Mouse (Mus musculus): ENCODE data around the gene Tmsb4x. TPM values are rescaled to one million over a fixed set of nuclear protein-coding genes. Genes with fewer than 3 reads are reported as not detected.

Gene Tmsb4x
- polyA plus RNA-seq, 1 experiment, result 583 TPM

DNA sequence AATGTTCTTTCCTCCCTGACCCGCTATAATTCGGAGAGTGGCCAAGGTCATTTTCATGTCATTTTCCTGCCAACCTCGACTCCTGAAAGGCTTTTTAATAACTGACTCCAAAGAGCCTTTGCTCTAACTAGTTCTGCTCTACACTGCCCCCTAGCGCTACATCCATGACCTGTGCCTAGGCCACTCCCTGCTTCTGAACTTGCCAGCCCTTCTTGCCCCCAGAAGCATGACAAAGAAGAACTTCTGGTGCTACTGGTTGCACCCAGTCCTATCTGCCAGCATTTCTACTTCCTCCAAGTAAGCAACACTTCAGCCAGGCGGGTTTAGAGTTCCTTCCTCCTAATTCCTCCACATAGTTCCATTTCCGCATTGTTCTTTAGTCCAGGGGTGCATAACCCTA lies 20.1 kb upstream of the Tmsb4x start:
- Histone ChIP-seq H3K4me3 (ENCODE audit: control insufficient read depth, insufficient read depth, low read length) (no peak overlapping the region), H3K4me1 (replicated peaks; ENCODE audit: control insufficient read depth, insufficient read depth, low read length) (peaks cover 43% of the 10 kb centered on the region), H3K27ac (ENCODE audit: control insufficient read depth, insufficient read depth, low read length) (no peak overlapping the region), H3K36me3 (ENCODE audit: control insufficient read depth, insufficient read depth, low read length) (no peaks in the 10 kb centered on the region), H3K27me3 (ENCODE audit: control insufficient read depth, insufficient read depth, low read length) (no peaks in the 10 kb centered on the region)
- no peak for TF ChIP-seq CTCF (IDR thresholded peaks at IDR 0.05; ENCODE audit: borderline replicate concordance, control insufficient read depth, extremely low read depth, insufficient read depth, low read length, poor library complexity)
- TF ChIP-seq POLR2A (IDR thresholded peaks at IDR 0.05; ENCODE audit: control insufficient read depth, extremely low read depth, insufficient read depth, low read length, poor library complexity), result no peak
- 51% methylated on average over 6 of the region's 6 CpGs for WGBS
- DNase-seq, result peak; percentile 72

DNA sequence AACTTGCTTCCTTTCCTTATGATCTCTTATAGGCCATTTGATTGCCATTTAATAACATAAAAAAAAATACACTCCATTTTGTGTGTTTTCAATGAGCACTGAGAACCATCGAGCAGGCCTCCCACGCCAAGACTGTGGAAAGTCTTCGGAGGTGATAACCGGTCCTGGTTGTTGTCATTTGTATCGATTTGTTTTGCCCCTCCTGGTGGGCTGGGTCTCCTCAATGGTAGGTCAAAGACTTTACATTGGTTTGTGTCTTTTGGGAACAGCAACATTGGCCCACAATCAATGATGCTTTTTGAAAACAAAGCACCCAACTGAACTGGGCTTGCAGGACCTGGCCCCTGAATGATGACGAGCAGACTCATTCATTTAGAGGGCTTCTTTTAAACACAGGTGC lies 18.6 kb upstream of the Tmsb4x start:
- peak overlapping the region; percentile 100 for H3K27ac ChIP-seq (ENCODE audit: control insufficient read depth, insufficient read depth, low read length)
- no peak for TF ChIP-seq POLR2A (IDR thresholded peaks at IDR 0.05; ENCODE audit: control insufficient read depth, extremely low read depth, insufficient read depth, low read length, poor library complexity)
- TF ChIP-seq CTCF (IDR thresholded peaks at IDR 0.05; ENCODE audit: borderline replicate concordance, control insufficient read depth, extremely low read depth, insufficient read depth, low read length, poor library complexity), result no peak

GRCm38 (mm10) chrX:167227138-167227537 lies 18.0 kb upstream of the Tmsb4x start:
- peak; percentile 58 for DNase-seq
- peak overlapping the region; percentile 100 for H3K27ac ChIP-seq (ENCODE audit: control insufficient read depth, insufficient read depth, low read length)
- no peaks in the 10 kb centered on the region for H3K27me3 ChIP-seq (ENCODE audit: control insufficient read depth, insufficient read depth, low read length)
- 8% methylated on average over 7 of the region's 7 CpGs for WGBS
- TF ChIP-seq POLR2A (IDR thresholded peaks at IDR 0.05; ENCODE audit: control insufficient read depth, extremely low read depth, insufficient read depth, low read length, poor library complexity) (no peak), CTCF (IDR thresholded peaks at IDR 0.05; ENCODE audit: borderline replicate concordance, control insufficient read depth, extremely low read depth, insufficient read depth, low read length, poor library complexity) (no peak)
- H3K4me3 ChIP-seq (ENCODE audit: control insufficient read depth, insufficient read depth, low read length), result peak overlapping the region; percentile 35
- no peaks in the 10 kb centered on the region for H3K36me3 ChIP-seq (ENCODE audit: control insufficient read depth, insufficient read depth, low read length)
- peaks cover 34% of the 10 kb centered on the region for H3K4me1 ChIP-seq (replicated peaks; ENCODE audit: control insufficient read depth, insufficient read depth, low read length)

More for the DNA sequence above, 18.6 kb upstream of the Tmsb4x start:
- Histone ChIP-seq H3K36me3 (ENCODE audit: control insufficient read depth, insufficient read depth, low read length) (no peaks in the 10 kb centered on the region), H3K4me3 (ENCODE audit: control insufficient read depth, insufficient read depth, low read length) (no peak overlapping the region), H3K4me1 (replicated peaks; ENCODE audit: control insufficient read depth, insufficient read depth, low read length) (peaks cover 37% of the 10 kb centered on the region), H3K27me3 (ENCODE audit: control insufficient read depth, insufficient read depth, low read length) (no peaks in the 10 kb centered on the region)
- WGBS, result 95% methylated on average over 6 of the region's 6 CpGs
- DNase-seq, result no peak

DNA sequence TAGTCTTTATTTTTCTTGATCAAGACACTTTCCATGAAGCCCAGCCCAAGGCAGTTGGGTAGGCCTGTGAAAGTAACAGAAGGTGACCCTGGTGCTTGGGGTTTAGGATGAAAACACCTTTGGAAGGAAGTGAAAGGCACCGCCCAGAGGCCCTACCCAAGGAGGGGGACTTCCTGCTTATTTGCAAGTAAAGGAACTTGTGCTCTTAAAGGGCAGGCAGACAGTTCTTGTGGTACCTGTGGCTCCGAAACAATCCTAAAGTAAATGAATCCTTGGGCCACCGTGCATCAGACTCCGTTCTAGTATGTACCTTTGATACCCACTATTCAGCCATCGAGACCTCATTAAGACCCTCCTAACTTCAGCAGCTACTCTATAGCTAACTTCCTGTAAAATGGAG lies 17.5 kb upstream of the Tmsb4x start:
- H3K27ac ChIP-seq (ENCODE audit: control insufficient read depth, insufficient read depth, low read length), result peak overlapping the region; percentile 100
- H3K4me3 ChIP-seq (ENCODE audit: control insufficient read depth, insufficient read depth, low read length), result no peak overlapping the region
- no peaks in the 10 kb centered on the region for H3K36me3 ChIP-seq (ENCODE audit: control insufficient read depth, insufficient read depth, low read length)
- peaks cover 31% of the 10 kb centered on the region for H3K4me1 ChIP-seq (replicated peaks; ENCODE audit: control insufficient read depth, insufficient read depth, low read length)
- 36% methylated on average over 5 of the region's 5 CpGs for WGBS
- H3K27me3 ChIP-seq (ENCODE audit: control insufficient read depth, insufficient read depth, low read length), result no peaks in the 10 kb centered on the region
- TF ChIP-seq CTCF (IDR thresholded peaks at IDR 0.05; ENCODE audit: borderline replicate concordance, control insufficient read depth, extremely low read depth, insufficient read depth, low read length, poor library complexity) (no peak), POLR2A (IDR thresholded peaks at IDR 0.05; ENCODE audit: control insufficient read depth, extremely low read depth, insufficient read depth, low read length, poor library complexity) (no peak)
- peak; percentile 42 for DNase-seq

DNA sequence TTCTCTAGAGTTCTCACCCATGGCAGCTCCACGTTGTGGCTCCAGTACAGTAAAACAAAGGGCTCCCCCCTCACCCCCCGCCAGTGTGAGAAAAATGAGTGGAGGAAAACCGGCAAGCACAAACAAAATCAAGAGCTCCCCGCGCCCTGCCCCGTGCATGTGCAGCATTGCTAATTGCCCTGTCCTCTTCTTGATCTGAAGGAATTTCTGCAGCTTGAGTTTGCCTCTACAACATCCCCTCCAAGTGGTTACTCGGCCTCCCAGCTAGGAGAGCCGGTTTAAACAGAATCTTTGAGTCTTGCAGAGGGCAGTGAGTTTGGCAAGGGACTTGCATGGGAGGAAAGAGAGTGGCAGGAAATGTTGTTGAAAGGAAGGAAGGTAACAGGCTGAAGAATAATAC lies 3.6 kb upstream of the Tmsb4x start:
- Histone ChIP-seq H3K4me3 (ENCODE audit: control insufficient read depth, insufficient read depth, low read length) (no peak overlapping the region; the same call in 1 of the 2 replicates), H3K27ac (ENCODE audit: control insufficient read depth, insufficient read depth, low read length) (peak overlapping the region; percentile 79), H3K36me3 (ENCODE audit: control insufficient read depth, insufficient read depth, low read length) (no peaks in the 10 kb centered on the region), H3K27me3 (ENCODE audit: control insufficient read depth, insufficient read depth, low read length) (no peaks in the 10 kb centered on the region), H3K4me1 (replicated peaks; ENCODE audit: control insufficient read depth, insufficient read depth, low read length) (peaks cover 15% of the 10 kb centered on the region)
- no peak for TF ChIP-seq POLR2A (IDR thresholded peaks at IDR 0.05; ENCODE audit: control insufficient read depth, extremely low read depth, insufficient read depth, low read length, poor library complexity)
- TF ChIP-seq CTCF (IDR thresholded peaks at IDR 0.05; ENCODE audit: borderline replicate concordance, control insufficient read depth, extremely low read depth, insufficient read depth, low read length, poor library complexity), result no peak
- WGBS, result 15% methylated on average over 8 of the region's 8 CpGs
- no peak for DNase-seq

DNA sequence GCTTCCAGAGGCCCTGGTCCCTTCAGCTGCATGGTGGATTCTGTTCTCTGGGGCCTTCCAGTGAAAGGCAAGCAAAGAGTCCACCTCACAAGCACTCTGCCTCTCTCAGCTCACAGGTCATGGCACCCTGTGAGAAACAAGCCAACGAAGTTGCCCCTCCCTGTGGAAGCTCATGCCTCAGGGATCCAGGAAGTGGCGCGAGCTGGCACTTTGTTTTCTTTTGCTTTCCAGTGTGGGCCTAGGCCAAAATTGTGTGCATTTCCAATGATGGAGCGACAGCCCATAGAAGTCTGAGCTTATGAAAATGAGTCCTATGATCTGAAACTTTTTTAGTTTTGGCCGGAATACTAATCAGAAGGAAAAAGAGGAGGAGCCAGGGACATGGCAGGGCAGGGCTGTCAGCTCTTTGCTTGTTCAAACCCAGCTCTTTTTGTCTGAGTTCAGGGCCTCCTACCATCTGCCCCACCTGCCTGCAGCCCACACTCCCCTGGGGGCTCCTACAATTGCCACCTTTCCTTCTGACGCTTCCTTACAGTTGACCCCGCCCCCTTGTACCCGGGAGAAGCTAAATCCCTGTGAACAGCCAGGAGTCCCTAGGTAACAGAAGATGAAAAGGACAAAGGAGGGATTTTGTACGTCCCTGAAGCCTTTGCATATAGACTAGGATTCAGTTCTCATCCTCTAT lies 2.9 kb upstream of the Tmsb4x start:
- H3K4me3 ChIP-seq (ENCODE audit: control insufficient read depth, insufficient read depth, low read length), result no peak overlapping the region
- TF ChIP-seq POLR2A (IDR thresholded peaks at IDR 0.05; ENCODE audit: control insufficient read depth, extremely low read depth, insufficient read depth, low read length, poor library complexity) (no peak), CTCF (IDR thresholded peaks at IDR 0.05; ENCODE audit: borderline replicate concordance, control insufficient read depth, extremely low read depth, insufficient read depth, low read length, poor library complexity) (no peak)
- H3K27ac ChIP-seq (ENCODE audit: control insufficient read depth, insufficient read depth, low read length), result peak overlapping the region; percentile 34; the same call in 1 of the 2 replicates
- H3K4me1 ChIP-seq (replicated peaks; ENCODE audit: control insufficient read depth, insufficient read depth, low read length), result peaks cover 19% of the 10 kb centered on the region
- H3K27me3 ChIP-seq (ENCODE audit: control insufficient read depth, insufficient read depth, low read length), result no peaks in the 10 kb centered on the region
- peaks cover 6% of the 10 kb centered on the region for H3K36me3 ChIP-seq (ENCODE audit: control insufficient read depth, insufficient read depth, low read length)
- 56% methylated on average over 9 of the region's 9 CpGs for WGBS
- no peak for DNase-seq
